Mouse (Mus musculus): ENCODE data around the gene Rpsa.

DNA sequence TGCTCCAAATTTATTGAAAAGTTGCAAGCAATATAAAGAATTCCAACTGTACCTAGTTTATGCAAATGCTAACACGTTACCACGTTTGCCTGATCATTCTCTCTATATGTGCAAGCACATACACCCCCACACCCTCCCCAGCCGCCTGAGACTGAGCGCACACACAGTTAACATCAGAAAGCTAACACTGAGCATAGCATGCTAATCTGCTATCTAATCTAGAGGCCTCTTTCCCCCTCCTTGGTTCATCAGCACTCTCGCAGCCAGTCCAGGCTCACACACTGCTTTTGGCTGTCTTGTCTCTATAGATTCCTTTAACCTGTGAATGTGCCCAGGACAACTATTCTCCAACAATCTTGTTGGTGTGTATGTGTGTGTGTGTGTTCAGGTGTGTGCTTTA is 23.7 kb downstream of the Rpsa start:
- TF ChIP-seq EP300 (optimal IDR thresholded peaks at IDR 0.05): no peak
- TF ChIP-seq CTCF (IDR thresholded peaks at IDR 0.05; ENCODE audit: low read depth): no peak

Measured in stomach, postnatal 0 days (tissue).